Mouse (Mus musculus): ENCODE data around the gene Flnc.

DNA sequence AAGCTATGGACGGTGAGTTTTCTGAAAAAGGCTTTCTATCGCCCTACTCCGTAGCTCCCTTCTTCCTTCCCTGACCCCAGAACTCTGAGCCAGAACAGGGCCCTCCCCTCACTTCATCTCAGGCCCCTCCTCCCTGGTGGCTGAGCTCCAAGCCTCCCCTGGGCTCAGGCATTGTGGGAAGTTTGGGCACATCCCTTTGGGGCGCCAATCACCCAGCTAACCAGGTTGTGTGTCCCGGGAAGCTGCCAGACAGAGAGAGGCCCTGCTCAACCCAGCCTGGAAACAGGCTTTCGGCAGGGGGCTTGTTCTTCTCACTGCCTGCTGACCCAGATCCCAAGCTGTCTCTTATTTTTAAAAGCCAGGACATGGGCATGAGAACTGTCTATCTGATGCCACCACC lies 35.5 kb upstream of the Flnc start:
- no peak for TF ChIP-seq POLR2A (IDR thresholded peaks at IDR 0.05; ENCODE audit: extremely low read depth, insufficient read depth, low read length)
- TF ChIP-seq CTCF (IDR thresholded peaks at IDR 0.05; ENCODE audit: extremely low read depth, insufficient read depth, low read length) = no peak
